Mouse (Mus musculus): ENCODE results near the gene Olfr801. TPM values are rescaled to one million over a fixed set of nuclear protein-coding genes. Genes with fewer than 3 reads are reported as not detected.

Olfr801 gene
- total RNA-seq (2021), result not detected
- long read RNA-seq, experiment 1, result 0 reads
- long read RNA-seq, experiment 2, result 0 reads

DNA sequence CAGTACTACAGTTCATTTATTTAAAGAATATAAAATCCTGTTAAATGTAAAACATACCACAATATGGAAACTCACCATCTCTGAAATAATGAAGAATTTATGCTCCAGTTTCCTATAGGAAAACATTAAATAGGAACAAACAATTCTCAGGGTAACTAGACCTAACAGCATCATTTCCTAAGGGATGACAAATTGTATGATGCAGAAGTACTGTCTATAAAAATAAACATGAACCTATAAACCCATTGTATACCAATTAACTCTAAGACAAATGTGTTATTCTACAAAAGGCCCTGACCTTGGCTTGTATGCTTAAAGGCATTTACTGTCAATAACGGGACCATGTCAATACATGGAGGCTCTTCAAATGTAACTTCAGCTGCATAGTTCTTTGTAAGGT lies at the start of gene Olfr801:
Gene Olfr801, minus strand, starts transcription at position 101 of the 400 bp plus-strand sequence.
- DNase-seq, result no peak

DNA sequence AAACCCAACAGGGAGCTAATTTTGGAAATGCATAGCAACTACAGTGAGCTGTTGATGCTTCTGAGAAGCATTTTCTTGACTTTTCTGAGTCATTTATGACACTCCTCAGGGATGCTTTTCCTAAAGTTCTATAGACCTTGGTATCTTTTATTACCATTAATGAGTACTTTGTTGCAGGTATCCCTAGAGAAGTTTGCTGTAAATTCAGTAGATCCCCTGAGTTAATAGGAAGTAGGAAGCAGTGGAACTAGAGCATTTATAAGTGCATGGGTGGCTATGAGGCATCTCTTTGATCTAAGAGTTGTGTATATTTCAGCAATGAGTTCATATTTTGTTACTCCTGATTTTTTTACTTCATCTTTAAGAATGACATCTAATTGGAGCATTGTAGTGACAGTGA lies 29.2 kb upstream of the Olfr801 start, which contains the start of gene Olfr804:
Gene Olfr804, plus strand, starts transcription at position 301 of the 400 bp plus-strand sequence.
- DNase-seq, result no peak

DNA sequence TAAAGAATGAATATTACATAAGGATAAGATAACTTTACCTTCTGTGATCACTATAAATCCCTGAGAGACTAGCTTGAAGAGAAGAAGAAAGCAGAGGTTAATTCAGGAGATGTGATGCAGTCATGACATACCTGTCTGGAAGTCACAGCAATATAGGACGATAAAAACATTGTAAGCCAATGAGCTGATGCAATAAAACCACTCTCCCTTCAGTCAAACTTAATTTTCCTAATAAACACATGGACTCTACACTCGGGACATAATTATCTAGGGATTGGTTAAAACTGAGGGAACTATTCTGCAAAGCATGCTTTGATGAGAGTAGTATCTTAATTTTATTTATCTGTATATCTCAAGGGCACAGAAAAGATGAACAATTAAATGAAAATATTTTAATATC lies 20.5 kb upstream of the Olfr801 start, which contains the start of gene Olfr803:
Gene Olfr803, minus strand, starts transcription at position 101 of the 400 bp plus-strand sequence.
- DNase-seq, result no peak

DNA sequence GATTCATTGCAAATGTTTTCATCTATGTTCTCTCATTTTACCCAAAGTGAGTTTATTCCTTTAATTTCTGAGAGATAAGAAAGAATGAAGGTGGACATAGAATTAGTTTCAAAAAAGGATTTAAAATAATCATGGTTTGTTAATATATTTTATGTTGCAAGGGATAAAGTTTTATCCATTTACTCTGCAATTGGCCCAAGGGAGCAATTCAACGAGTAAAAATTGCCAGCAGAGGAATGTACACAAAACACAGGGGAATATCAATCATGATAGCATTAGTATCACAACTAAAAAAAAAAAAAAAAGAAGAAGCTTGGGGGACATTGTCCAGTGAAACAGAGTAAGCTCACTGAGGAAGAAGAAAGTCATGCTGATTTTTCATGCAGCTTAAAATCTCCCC lies 14.4 kb upstream of the Olfr801 start, which contains the start of gene Olfr802:
Gene Olfr802, minus strand, starts transcription at position 101 of the 400 bp plus-strand sequence.
- no peak for DNase-seq

DNA sequence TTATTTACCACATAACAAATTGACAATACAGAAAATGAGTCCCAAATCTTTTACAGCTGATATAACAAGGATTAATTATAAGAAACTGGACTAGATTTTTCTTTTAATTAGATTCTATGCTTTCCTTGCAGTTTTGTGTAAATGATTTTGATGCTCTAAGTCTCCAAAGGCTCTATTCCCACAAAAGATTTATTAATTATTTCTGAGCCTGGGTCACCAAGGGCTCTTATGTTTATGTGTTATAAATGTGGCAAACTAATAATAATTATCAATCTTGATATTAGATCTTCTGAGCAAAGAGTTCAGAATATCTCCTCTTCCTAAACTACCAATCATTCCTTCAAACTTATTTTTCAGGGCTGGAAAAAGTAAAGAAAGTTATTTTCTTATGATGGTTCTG lies 16.3 kb downstream of the Olfr801 start, which contains the start of gene Olfr800:
Gene Olfr800, plus strand, starts transcription at position 301 of the 400 bp plus-strand sequence.
- no peak for DNase-seq

DNA sequence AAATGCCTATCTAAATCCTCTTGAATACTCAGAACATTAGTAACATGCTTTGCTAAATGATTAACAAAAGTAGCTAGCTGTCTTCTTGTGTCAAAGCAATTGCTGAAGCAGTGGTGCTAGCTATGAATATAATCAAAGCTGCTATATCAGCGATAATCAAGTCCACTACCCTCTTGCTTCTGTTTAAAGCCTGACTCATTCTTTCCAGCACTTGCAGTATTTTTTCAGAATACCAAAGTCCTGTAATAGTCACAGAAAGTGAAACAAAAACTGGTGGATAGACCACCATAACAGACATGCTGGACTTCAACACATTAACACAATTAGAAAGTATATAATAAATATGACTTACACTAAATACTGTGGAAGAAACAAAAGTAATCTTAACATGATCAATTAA lies 21.9 kb downstream of the Olfr801 start:
- DNase-seq, result no peak

DNA sequence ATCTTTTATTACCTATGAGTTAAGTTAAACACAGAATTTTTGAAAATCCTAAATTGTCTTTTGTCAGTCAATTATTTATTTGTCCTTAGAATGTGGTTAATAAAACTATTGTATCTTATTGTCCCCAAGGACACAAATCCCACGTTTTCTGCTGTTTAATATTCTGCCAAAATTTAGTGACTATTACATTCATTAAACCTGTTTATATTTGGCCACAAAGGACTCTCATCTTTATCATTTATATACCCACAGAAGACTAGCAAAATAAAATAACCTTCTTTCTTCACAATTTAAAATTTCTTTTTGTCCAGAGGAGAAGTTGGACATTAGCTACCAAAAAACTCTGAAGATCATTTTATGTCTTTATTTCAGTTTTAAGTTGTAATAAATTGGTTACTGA lies 36.5 kb downstream of the Olfr801 start, which contains the start of gene Olfr799:
Gene Olfr799, plus strand, starts transcription at position 301 of the 400 bp plus-strand sequence.
- no peak for DNase-seq

DNA sequence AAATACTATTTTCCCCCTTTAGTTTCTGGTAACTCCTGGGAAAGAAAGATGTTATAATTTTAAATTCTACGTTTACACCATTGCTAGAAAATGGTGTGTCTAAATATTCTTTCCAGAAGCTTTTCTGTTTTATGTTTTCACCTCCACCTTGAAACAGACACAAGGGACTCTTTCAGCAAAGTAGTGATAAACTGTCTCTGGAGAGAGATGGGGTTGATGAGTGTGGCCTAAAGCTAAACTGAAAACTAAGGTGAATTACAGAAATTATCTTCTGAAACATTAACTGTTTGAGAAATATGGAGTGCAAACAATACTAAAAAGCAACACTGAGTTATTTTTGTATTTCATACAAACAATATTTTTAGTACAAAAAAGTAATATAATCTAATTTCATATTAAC lies 45.8 kb downstream of the Olfr801 start, which contains the start of gene Olfr798:
Gene Olfr798, minus strand, starts transcription at position 101 of the 400 bp plus-strand sequence.
- DNase-seq, result no peak

DNA sequence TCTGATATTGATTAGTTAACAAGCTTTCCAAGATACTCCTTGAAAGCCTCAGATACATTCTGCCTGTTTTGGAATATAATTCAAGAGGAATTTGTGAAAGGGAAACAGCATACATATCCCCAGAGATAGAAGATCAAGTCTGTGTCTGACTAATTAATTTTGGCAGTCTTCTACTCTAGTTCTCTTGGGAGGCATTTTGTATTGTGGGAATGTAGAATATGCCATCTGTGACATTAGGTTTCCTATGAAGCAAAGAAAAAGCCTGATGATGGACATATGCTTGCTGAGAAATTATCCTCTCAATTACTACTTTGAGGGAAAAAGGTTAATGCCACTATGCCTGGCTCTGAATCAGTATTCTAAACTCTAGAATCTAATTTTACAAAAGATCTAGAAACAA lies 50.4 kb downstream of the Olfr801 start:
- no peak for DNase-seq

DNA sequence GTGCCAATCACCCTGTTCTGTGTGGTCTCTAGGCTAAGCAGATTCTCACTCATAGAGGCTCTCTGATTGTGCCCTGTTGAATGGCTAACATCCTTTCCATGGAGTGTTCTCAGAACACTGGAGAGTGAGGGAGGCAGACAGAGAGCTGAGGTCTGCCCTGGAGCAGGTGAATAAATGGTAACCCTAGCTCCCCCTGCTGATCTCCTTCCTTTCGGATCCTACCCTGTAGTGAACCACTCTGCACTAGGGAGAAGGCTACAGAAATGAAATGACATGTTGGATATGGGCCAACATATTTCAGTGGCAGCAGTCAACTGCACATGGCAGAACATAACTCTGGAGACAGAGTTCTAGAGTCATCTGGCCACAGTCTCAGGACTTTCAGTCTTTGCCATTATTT lies 51.9 kb downstream of the Olfr801 start:
- DNase-seq, result no peak

Other genes starting within 250 kb of the Olfr801 start
- not detected for gene Olfr786, start 246.6 kb downstream of the Olfr801 start, total RNA-seq (2021)
- gene Olfr787, start 212.0 kb downstream of the Olfr801 start, total RNA-seq (2021), result not detected
- gene Olfr788, start 202.9 kb downstream of the Olfr801 start, total RNA-seq (2021), result not detected
- not detected for gene Olfr789, start 189.1 kb downstream of the Olfr801 start, total RNA-seq (2021)
- gene Olfr790, start 175.4 kb downstream of the Olfr801 start, total RNA-seq (2021), result not detected
- not detected for gene Olfr791, start 152.1 kb downstream of the Olfr801 start, total RNA-seq (2021)
- not detected for gene Olfr792, start 134.7 kb downstream of the Olfr801 start, total RNA-seq (2021)
- not detected for gene Olfr794, start 106.2 kb downstream of the Olfr801 start, total RNA-seq (2021)
- not detected for gene Olfr796, start 61.3 kb downstream of the Olfr801 start, total RNA-seq (2021)
- gene Olfr798, start 45.9 kb downstream of the Olfr801 start, total RNA-seq (2021), result not detected
- not detected for gene Olfr799, start 36.4 kb downstream of the Olfr801 start, total RNA-seq (2021)
- not detected for gene Olfr800, start 16.2 kb downstream of the Olfr801 start, total RNA-seq (2021)
- gene Olfr802, start 14.3 kb upstream of the Olfr801 start, total RNA-seq (2021), result not detected
- gene Olfr803, start 20.4 kb upstream of the Olfr801 start, total RNA-seq (2021), result not detected
- not detected for gene Olfr804, start 29.3 kb upstream of the Olfr801 start, total RNA-seq (2021)
- not detected for gene Olfr805, start 55.5 kb upstream of the Olfr801 start, total RNA-seq (2021)
- gene Olfr806, start 68.1 kb upstream of the Olfr801 start, total RNA-seq (2021), result not detected
- not detected for gene Olfr807, start 83.9 kb upstream of the Olfr801 start, total RNA-seq (2021)
- not detected for gene Olfr808, start 91.6 kb upstream of the Olfr801 start, total RNA-seq (2021)
- gene Olfr809, start 100.8 kb upstream of the Olfr801 start, total RNA-seq (2021), result not detected
- gene Olfr810, start 121.1 kb upstream of the Olfr801 start, total RNA-seq (2021), result not detected
- gene Olfr811, start 130.5 kb upstream of the Olfr801 start, total RNA-seq (2021), result not detected
- gene Olfr812, start 172.2 kb upstream of the Olfr801 start, total RNA-seq (2021), result not detected
- gene Olfr813, start 181.5 kb upstream of the Olfr801 start, total RNA-seq (2021), result not detected
- gene Olfr814, start 206.0 kb upstream of the Olfr801 start, total RNA-seq (2021), result not detected
- not detected for gene Olfr815, start 232.0 kb upstream of the Olfr801 start, total RNA-seq (2021)
- not detected for gene Olfr816, start 241.7 kb upstream of the Olfr801 start, total RNA-seq (2021)

All from adrenal gland, postnatal 36 days (tissue).